Mouse (Mus musculus) left cerebral cortex, postnatal 4 days (tissue): Measurements from ENCODE around the gene Tpmt. TPM values are rescaled to one million over a fixed set of nuclear protein-coding genes. Genes with fewer than 3 reads are reported as not detected.

Experiments used
- DNase-seq: peaks from one replicate; pipeline ENCODE4 v3.0.0-alpha.2; 2022
- intact Hi-C: fragments of 180-260 bp; cut with DNase I; formaldehyde crosslinking; loops from one replicate; pipeline ENCODE4 v1.15.1; 2025
- total RNA-seq, 2 experiments: library from RNA; stranded (reverse); gene quantifications; 2 replicates each; pipeline ENCODE4 v1.2.3; 2021

Tpmt gene
- total RNA-seq, 2 experiments from 2014 or later: 11.8 to 14.8 TPM

- DNase-seq: no peak
- intact Hi-C loops: no loop called here
Measured at GRCm38 (mm10) chr13:46986208-46986607, 58.3 kb downstream of the Tpmt start.

DNA sequence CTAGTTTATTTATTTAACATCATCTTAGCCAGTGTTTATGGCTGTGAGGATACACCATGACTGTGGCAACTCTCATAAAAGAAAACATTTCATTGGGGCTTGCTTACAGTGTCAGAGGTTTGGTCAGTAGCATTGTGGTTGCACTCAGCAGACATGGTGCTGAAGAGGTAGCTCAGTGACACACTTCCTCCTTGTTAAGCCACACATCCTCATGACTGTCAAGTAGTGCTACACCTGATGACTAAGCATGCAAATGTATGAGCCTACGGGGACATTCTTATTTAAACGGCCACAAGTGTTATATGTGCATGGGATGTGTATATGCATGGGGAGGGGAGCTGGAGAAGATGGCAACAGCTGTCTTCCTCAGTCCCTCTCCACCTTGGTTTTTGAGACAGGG is 60.7 kb downstream of the Tpmt start:
- intact Hi-C loops: no loop called here
- no peak for DNase-seq

GRCm38 (mm10) chr13:46979836-46980490 is 64.6 kb downstream of the Tpmt start:
- DNase-seq: no peak
- intact Hi-C loops: no loop called here

DNA sequence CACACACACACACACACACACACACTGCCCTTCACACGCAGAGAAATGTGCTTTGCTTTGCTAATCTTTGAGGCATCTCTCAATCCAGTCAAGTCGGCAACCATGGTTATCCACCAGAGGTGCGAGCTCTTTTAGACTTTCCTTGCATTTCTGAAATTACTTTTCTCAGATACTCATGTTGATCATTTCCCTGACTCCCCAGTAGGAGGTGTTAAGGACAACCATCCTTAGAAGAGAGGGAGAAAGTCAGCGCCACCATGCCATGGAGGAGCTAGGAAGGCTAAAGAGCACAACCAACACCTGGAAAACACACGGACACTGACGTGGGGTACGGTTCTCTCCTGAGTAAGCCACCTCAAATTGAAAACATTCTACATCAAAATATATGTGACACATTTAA is 68.0 kb downstream of the Tpmt start:
- DNase-seq: no peak
- intact Hi-C loops: no loop called here

DNA sequence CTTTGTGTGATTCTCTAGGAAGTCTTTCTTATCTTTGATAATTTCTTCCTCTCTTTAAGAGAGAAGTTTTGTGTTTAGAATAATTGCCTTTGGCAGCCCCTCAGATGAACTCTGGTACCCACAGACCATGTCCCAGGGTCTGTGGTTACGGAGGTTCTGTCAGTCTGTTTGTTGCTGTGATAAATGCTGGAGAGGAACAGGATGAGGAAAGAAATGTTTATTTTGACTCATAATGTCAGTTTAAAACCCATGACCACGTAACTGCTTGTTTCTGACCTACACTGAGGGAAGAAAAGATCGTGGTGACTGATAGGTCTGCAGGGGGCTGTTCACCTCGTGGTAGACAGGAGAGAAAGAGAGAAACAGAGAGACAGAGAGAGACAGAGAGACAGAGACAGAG is 68.6 kb downstream of the Tpmt start:
- intact Hi-C loops: no loop called here

DNA sequence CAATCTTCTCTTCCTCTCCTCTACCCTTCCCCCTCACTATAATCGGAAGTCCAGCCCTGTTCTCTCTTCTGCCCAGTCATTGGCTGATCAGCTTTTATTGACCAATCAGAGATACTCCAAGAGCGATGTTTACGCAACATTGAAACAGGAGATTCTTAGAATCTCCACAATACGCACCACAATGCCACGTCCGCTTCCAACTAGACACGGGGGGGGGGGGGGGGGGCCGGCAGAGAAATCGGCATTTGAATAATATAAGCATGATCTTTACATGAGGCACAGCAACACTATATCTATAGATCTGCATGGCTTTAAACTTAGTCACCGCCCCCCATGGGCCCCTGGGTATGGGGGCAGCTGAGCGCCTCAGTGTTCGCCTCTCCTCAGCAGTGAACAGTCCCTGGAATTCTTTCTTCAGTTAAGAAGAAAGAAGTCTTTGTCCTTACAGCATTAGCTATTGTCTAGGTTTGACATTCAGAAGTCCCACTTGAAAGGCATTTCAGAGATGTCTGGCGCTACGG is 69.4 kb downstream of the Tpmt start:
- DNase-seq: no peak
- intact Hi-C loops: no loop called here

More for the DNA sequence above, 68.6 kb downstream of the Tpmt start:
- no peak for DNase-seq

Other genes starting within 250 kb of the Tpmt start
- 10 to 100 TPM; 30.8 to 30.9 TPM for gene Kif13a, start 114.9 kb downstream of the Tpmt start, total RNA-seq
- 10 to 100 TPM; 13.8 to 14.9 TPM for gene Nhlrc1, start 29.9 kb downstream of the Tpmt start, total RNA-seq
- gene Kdm1b, start 1.2 kb downstream of the Tpmt start, total RNA-seq: 10 to 100 TPM; 23.8 to 34.7 TPM
- 10 to 100 TPM; 60.4 to 65.4 TPM for gene Dek, start 61.5 kb upstream of the Tpmt start, total RNA-seq
- 1 to 10 TPM; 6.3 to 6.5 TPM for gene Rnf144b, start 77.9 kb upstream of the Tpmt start, total RNA-seq